Mouse (Mus musculus) heart, adult 18-20 months (tissue): Measurements from ENCODE around the gene Dock1. TPM values are rescaled to one million over a fixed set of nuclear protein-coding genes. Genes with fewer than 3 reads are reported as not detected.

Experiments
- DNase-seq, 2 experiments: peaks; one replicate each; pipeline ENCODE4 v3.0.0; 2021 to 2022; ENCODE audit warnings: mixed read lengths in 1 of 2
- total RNA-seq, 2 experiments: library from RNA; stranded (reverse); gene quantifications; 2 replicates each; pipeline ENCODE4 v1.2.3; 2021

Gene Dock1
- total RNA-seq, 2 experiments from 2014 or later = 26.8 to 28.4 TPM

GRCm38 (mm10) chr7:135059071-135059470 is 388.6 kb downstream of the Dock1 start:
- no peak for DNase-seq

- no peak for DNase-seq
Measured at GRCm38 (mm10) chr7:135059562-135059961, 389.1 kb downstream of the Dock1 start.

GRCm38 (mm10) chr7:135063886-135064285 is 393.4 kb downstream of the Dock1 start:
- DNase-seq = no peak

GRCm38 (mm10) chr7:135065301-135065700 is 394.8 kb downstream of the Dock1 start:
- DNase-seq = no peak

- no peak for DNase-seq
Measured at GRCm38 (mm10) chr7:135068887-135069286, 398.4 kb downstream of the Dock1 start.

- no peak for DNase-seq
Measured at GRCm38 (mm10) chr7:135076904-135077303, 406.4 kb downstream of the Dock1 start.

GRCm38 (mm10) chr7:135077340-135077739 is 406.9 kb downstream of the Dock1 start:
- no peak for DNase-seq

GRCm38 (mm10) chr7:135077806-135078205 is 407.4 kb downstream of the Dock1 start:
- DNase-seq = no peak

GRCm38 (mm10) chr7:135083421-135083820 is 413.0 kb downstream of the Dock1 start:
- no peak for DNase-seq

- DNase-seq = no peak
Measured at GRCm38 (mm10) chr7:135084069-135084468, 413.6 kb downstream of the Dock1 start.

- peak in 1 of 2 experiments; percentile 5 for DNase-seq
Measured at GRCm38 (mm10) chr7:135086556-135086955, 416.1 kb downstream of the Dock1 start.

GRCm38 (mm10) chr7:135089626-135090025 is 419.2 kb downstream of the Dock1 start:
- DNase-seq = no peak

- no peak for DNase-seq
Measured at GRCm38 (mm10) chr7:135093851-135094250, 423.4 kb downstream of the Dock1 start.

GRCm38 (mm10) chr7:135101921-135102320 is 431.5 kb downstream of the Dock1 start:
- no peak for DNase-seq

- DNase-seq = no peak
Measured at GRCm38 (mm10) chr7:135106536-135106935, 436.1 kb downstream of the Dock1 start.

GRCm38 (mm10) chr7:135110307-135110706 is 439.9 kb downstream of the Dock1 start:
- DNase-seq = no peak

- DNase-seq = no peak
Measured at GRCm38 (mm10) chr7:135125296-135126065, 455.0 kb downstream of the Dock1 start.

- DNase-seq = no peak
Measured at GRCm38 (mm10) chr7:135132461-135132860, 462.0 kb downstream of the Dock1 start.

- no peak for DNase-seq
Measured at GRCm38 (mm10) chr7:135134619-135135018, 464.2 kb downstream of the Dock1 start.

GRCm38 (mm10) chr7:135139153-135139612 is 468.7 kb downstream of the Dock1 start:
- DNase-seq = no peak

- no peak for DNase-seq
Measured at GRCm38 (mm10) chr7:135144731-135145130, 474.3 kb downstream of the Dock1 start.

GRCm38 (mm10) chr7:135150926-135151325 is 480.5 kb downstream of the Dock1 start:
- no peak for DNase-seq

GRCm38 (mm10) chr7:135157571-135157970 is 487.1 kb downstream of the Dock1 start:
- DNase-seq = no peak

- DNase-seq = no peak
Measured at GRCm38 (mm10) chr7:135158381-135158780, 487.9 kb downstream of the Dock1 start.
